Mouse (Mus musculus) natural killer cell, adult 2 months (primary cell): Measurements from ENCODE around the gene Tigd4.
"Not testable (repeated sequence)": the region's sequence is repeated elsewhere in the genome, so short reads cannot be mapped to it uniquely, and the experiment has no call there.

Experiments
- DNase-seq, 2 experiments: peaks; one replicate each; pipeline ENCODE4 v3.0.0; 2022; ENCODE audit warnings: low spot score in 2 of 2

Tigd4 gene

GRCm38 (mm10) chr3:84593274-84593673, at the start of gene Tigd4:
Gene Tigd4 (plus strand): TSS chr3:84593574.
- no peak for DNase-seq

- peak; percentile 44 to 45 for DNase-seq
Measured at GRCm38 (mm10) chr3:84547177-84547576, 46.2 kb upstream of the Tigd4 start.

GRCm38 (mm10) chr3:84555780-84556179, 37.6 kb upstream of the Tigd4 start:
- DNase-seq, result no peak

- no peak for DNase-seq
Measured at GRCm38 (mm10) chr3:84558301-84558700, 35.1 kb upstream of the Tigd4 start.

- not testable (repeated sequence) for DNase-seq
Measured at GRCm38 (mm10) chr3:84562911-84563310, 30.5 kb upstream of the Tigd4 start.

GRCm38 (mm10) chr3:84563415-84563814, 30.0 kb upstream of the Tigd4 start:
- no peak for DNase-seq

- DNase-seq, result no peak
Measured at GRCm38 (mm10) chr3:84568540-84568939, 24.8 kb upstream of the Tigd4 start.

- peak in 1 of 2 experiments; percentile 15 for DNase-seq
Measured at GRCm38 (mm10) chr3:84569587-84569986, 23.8 kb upstream of the Tigd4 start.

GRCm38 (mm10) chr3:84570501-84570900, 22.9 kb upstream of the Tigd4 start:
- no peak for DNase-seq

GRCm38 (mm10) chr3:84580716-84581115, 12.7 kb upstream of the Tigd4 start:
- DNase-seq, result no peak

- no peak for DNase-seq
Measured at GRCm38 (mm10) chr3:84581696-84582022, 11.7 kb upstream of the Tigd4 start.

- DNase-seq, result peak; percentile 91 to 92
Measured at GRCm38 (mm10) chr3:84582023-84582912, 11.1 kb upstream of the Tigd4 start, which contains the start of gene Arfip1. Gene Arfip1 (minus strand): TSS chr3:84582625.

GRCm38 (mm10) chr3:84582913-84583276, 10.5 kb upstream of the Tigd4 start:
- no peak for DNase-seq

- DNase-seq, result no peak
Measured at GRCm38 (mm10) chr3:84586736-84587135, 6.6 kb upstream of the Tigd4 start.

GRCm38 (mm10) chr3:84594894-84595676, 1.7 kb downstream of the Tigd4 start:
- DNase-seq, result no peak

- DNase-seq, result no peak
Measured at GRCm38 (mm10) chr3:84595677-84596234, 2.4 kb downstream of the Tigd4 start.

- DNase-seq, result no peak
Measured at GRCm38 (mm10) chr3:84597996-84598734, 4.8 kb downstream of the Tigd4 start.

GRCm38 (mm10) chr3:84598756-84599155, 5.4 kb downstream of the Tigd4 start:
- no peak for DNase-seq

GRCm38 (mm10) chr3:84601870-84602495, 8.6 kb downstream of the Tigd4 start:
- DNase-seq, result no peak

GRCm38 (mm10) chr3:84602759-84603158, 9.4 kb downstream of the Tigd4 start:
- no peak for DNase-seq

- DNase-seq, result no peak
Measured at GRCm38 (mm10) chr3:84603212-84603611, 9.8 kb downstream of the Tigd4 start.
